Mouse (Mus musculus) thymus, adult 2 months (tissue): Measurements from ENCODE around the gene Teddm1b. TPM values are rescaled to one million over a fixed set of nuclear protein-coding genes. Genes with fewer than 3 reads are reported as not detected.
"Not testable (repeated sequence)": the region's sequence is repeated elsewhere in the genome, so short reads cannot be mapped to it uniquely, and the experiment has no call there.

Experiments
- DNase-seq: peaks from one replicate; pipeline ENCODE4 v3.0.0; 2021
- H3K27ac ChIP-seq: fragments of 200-500 bp; 2 replicates; pipeline ENCODE4 v1.5.1; 2012; ENCODE audit warnings: low read length, control low read depth; ENCODE audit not compliant: control insufficient read depth, insufficient read depth
- H3K27me3 ChIP-seq: fragments of 200-500 bp; 2 replicates; pipeline ENCODE4 v1.6.1; 2012; ENCODE audit warnings: mild to moderate bottlenecking, low read length, moderate library complexity, mixed read lengths; ENCODE audit not compliant: control insufficient read depth, insufficient read depth
- H3K36me3 ChIP-seq: fragments of 200-500 bp; 2 replicates; pipeline ENCODE4 v1.6.1; 2012; ENCODE audit warnings: mild to moderate bottlenecking, low read length, moderate library complexity; ENCODE audit not compliant: control insufficient read depth, insufficient read depth
- H3K4me1 ChIP-seq: fragments of 200-500 bp; replicated peaks from 2 replicates; pipeline ENCODE4 v1.6.1; 2012; ENCODE audit warnings: low read length; ENCODE audit not compliant: control insufficient read depth, insufficient read depth
- H3K4me3 ChIP-seq: fragments of 200-500 bp; 2 replicates; pipeline ENCODE4 v1.5.1; 2012; ENCODE audit warnings: mild to moderate bottlenecking, low read length, control low read depth, moderate library complexity; ENCODE audit not compliant: control insufficient read depth, insufficient read depth
- CTCF ChIP-seq: fragments of 200-500 bp; IDR thresholded peaks from 2 replicates; pipeline ENCODE4 v1.5.1; 2012; ENCODE audit warnings: mild to moderate bottlenecking, control low read depth, low read length, moderate library complexity, borderline replicate concordance; ENCODE audit not compliant: control insufficient read depth, poor library complexity, insufficient read depth; ENCODE audit errors: extremely low read depth
- POLR2A ChIP-seq: fragments of 200-500 bp; IDR thresholded peaks from 2 replicates; pipeline ENCODE4 v1.6.1; 2012; ENCODE audit warnings: mild to moderate bottlenecking, low read length, control low read depth, moderate library complexity; ENCODE audit not compliant: control insufficient read depth, poor library complexity, insufficient read depth; ENCODE audit errors: extremely low read depth
- WGBS: fragments of 180-500 bp; shearing (Covaris S2); methylation state at CpG from one replicate; pipeline ENCODE4 v1.1.7; 2018; 5-methylcytosine and 5-hydroxymethylcytosine counted together
- polyA plus RNA-seq: library from polyadenylated mRNA; depleted of rRNA; stranded (reverse); fragments of >200 nt; gene quantifications from 2 replicates; pipeline ENCODE4 v1.2.3, GENCODE M21; 2012

Gene Teddm1b
- polyA plus RNA-seq, 1 experiment = 0.26 TPM

DNA sequence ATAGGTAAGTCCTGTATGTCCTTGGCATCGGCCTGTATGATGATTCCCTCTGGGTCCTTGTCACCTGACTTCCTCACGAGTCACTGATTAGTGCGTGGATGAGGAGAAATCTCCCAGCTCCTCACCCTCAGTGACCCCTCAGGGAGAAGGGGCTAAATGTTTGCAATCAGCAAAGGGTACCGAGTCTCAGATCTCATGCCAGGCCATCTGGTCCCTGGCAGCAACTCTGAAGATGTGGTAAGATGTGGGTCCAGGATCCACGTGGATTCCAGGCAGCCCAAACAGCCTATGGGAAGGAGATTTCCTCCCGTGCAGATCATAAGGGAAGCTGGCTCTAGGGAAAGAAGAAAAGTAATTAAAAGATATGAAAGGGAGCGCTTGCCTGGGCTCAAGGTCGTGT is 18.2 kb upstream of the Teddm1b start:
- H3K27me3 ChIP-seq = no peaks in the 10 kb centered on the region
- H3K27ac ChIP-seq = no peak overlapping the region
- 90% methylated on average over 8 of the region's 8 CpGs for WGBS
- no peak for DNase-seq
- H3K36me3 ChIP-seq = no peaks in the 10 kb centered on the region
- no peak overlapping the region for H3K4me3 ChIP-seq
- H3K4me1 ChIP-seq = peaks cover 11% of the 10 kb centered on the region
- TF ChIP-seq CTCF = no peak
- TF ChIP-seq POLR2A = no peak

- H3K27ac ChIP-seq, H3K4me1 ChIP-seq: not testable (repeated sequence)
- 98% methylated on average over 17 of the region's 17 CpGs for WGBS
Observed at GRCm38 (mm10) chr1:153880391-153880790, 6.2 kb downstream of the Teddm1b start.

GRCm38 (mm10) chr1:153886024-153886633 is 12.0 kb downstream of the Teddm1b start:
- no peak for DNase-seq
- 72% methylated on average over 17 of the region's 17 CpGs for WGBS
- H3K36me3 ChIP-seq = no peaks in the 10 kb centered on the region
- H3K4me1 ChIP-seq = no peaks in the 10 kb centered on the region
- H3K27ac ChIP-seq = no peak overlapping the region
- no peaks in the 10 kb centered on the region for H3K27me3 ChIP-seq
- no peak for TF ChIP-seq POLR2A
- no peak for TF ChIP-seq CTCF
- no peak overlapping the region for H3K4me3 ChIP-seq

More at GRCm38 (mm10) chr1:153880391-153880790, 6.2 kb downstream of the Teddm1b start:
- not testable (repeated sequence) for H3K27me3 ChIP-seq, DNase-seq, H3K4me3 ChIP-seq, H3K36me3 ChIP-seq

DNA sequence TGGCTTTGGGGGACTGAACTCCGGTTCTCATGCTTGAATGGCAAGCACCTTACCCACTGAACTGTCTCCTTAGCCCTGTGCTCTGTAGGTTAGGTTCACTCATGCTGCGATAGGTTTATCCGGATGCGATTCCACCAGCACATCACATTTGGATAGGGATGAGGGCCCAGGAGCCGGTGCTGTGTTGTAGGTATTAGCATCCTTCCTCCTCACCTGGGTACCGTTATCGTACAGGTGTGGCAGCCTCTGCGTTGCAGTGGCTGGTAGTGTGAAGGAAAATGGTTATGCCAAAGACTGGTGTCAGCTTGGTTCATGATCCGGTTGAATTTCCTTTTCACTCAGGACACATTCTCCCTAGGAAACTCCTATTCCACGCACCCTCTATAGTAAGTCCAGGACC is 16.0 kb downstream of the Teddm1b start:
- WGBS = 98% methylated on average over 10 of the region's 10 CpGs
- no peaks in the 10 kb centered on the region for H3K36me3 ChIP-seq
- no peak overlapping the region for H3K27ac ChIP-seq
- TF ChIP-seq CTCF (no peak), POLR2A (no peak)
- no peak overlapping the region for H3K4me3 ChIP-seq
- no peaks in the 10 kb centered on the region for H3K4me1 ChIP-seq
- DNase-seq = no peak
- no peaks in the 10 kb centered on the region for H3K27me3 ChIP-seq

- Histone ChIP-seq H3K36me3 (no peaks in the 10 kb centered on the region), H3K4me1 (no peaks in the 10 kb centered on the region), H3K27ac (no peak within 1 kb of the TSS), H3K4me3 (no peak within 1 kb of the TSS), H3K27me3 (no peaks in the 10 kb centered on the region)
- no peak for TF ChIP-seq CTCF
- TF ChIP-seq POLR2A = no peak
- WGBS = 10% methylated on average over 4 of the region's 4 CpGs
- no peak for DNase-seq
Observed at GRCm38 (mm10) chr1:153891442-153891841, 17.3 kb downstream of the Teddm1b start, which contains the start of gene Teddm1a. Gene Teddm1a, plus strand, starts transcription at chr1:153891742.

GRCm38 (mm10) chr1:153893746-153894145 is 19.6 kb downstream of the Teddm1b start:
- no peak for DNase-seq
- Histone ChIP-seq H3K4me1 (no peaks in the 10 kb centered on the region), H3K27me3 (no peaks in the 10 kb centered on the region), H3K27ac (no peak overlapping the region), H3K36me3 (no peaks in the 10 kb centered on the region), H3K4me3 (no peak overlapping the region)
- 71% methylated on average over 2 of the region's 2 CpGs for WGBS
- TF ChIP-seq POLR2A (no peak), CTCF (no peak)

DNA sequence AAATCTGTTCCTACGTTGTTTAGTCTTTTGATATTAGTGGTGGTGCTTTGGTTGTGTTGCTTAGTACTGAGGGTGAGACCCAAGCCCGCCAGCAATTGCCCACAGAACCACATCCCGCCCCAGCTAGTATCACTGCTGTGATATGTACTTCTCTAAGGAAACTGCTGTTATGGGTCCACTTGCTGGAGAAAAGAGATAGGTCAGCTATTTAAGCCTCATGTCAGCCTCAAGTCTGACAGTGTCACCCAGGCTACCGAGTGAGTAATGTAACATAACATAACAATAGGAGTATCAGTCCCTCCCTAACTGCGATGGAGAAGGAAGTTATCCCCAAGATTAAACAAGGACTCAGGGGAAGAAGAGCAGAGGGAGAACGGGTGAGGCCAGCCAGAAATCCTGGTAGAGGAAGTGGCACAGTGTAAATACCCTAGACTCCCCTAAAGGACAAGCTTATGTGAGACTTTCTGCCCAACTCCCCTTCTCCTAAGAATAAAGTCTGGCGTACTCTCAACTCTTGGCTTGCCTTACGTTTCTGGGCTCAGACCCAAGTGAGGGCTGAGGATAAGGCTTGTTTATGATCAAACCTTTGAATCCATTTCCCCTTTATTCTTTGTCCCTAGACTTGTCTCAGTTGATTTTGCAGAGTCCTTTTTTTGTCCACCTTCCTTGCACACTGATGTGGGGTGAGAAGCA is 20.2 kb downstream of the Teddm1b start:
- H3K4me3 ChIP-seq = no peak overlapping the region
- H3K4me1 ChIP-seq = peaks cover 5% of the 10 kb centered on the region

More for the DNA sequence above, 20.2 kb downstream of the Teddm1b start:
- no peak overlapping the region for H3K27ac ChIP-seq
- no peak for TF ChIP-seq CTCF
- no peak for TF ChIP-seq POLR2A
- WGBS = 49% methylated on average over 8 of the region's 8 CpGs
- no peaks in the 10 kb centered on the region for H3K27me3 ChIP-seq
- DNase-seq = no peak
- H3K36me3 ChIP-seq = no peaks in the 10 kb centered on the region
